Mouse (Mus musculus): ENCODE measurements around the gene Fads3.
A peak's percentile ranks its signal among the peaks of the same experiment; 100 is the strongest.

Gene Fads3

GRCm38 (mm10) chr19:10070186-10070980 lies 29.0 kb downstream of the Fads3 start:
- no peak for DNase-seq (ENCODE audit: low spot score)

- no peak for DNase-seq (ENCODE audit: low spot score)
Observed at GRCm38 (mm10) chr19:10071166-10071565, 29.8 kb downstream of the Fads3 start.

GRCm38 (mm10) chr19:10071892-10072291 lies 30.5 kb downstream of the Fads3 start:
- DNase-seq (ENCODE audit: low spot score): no peak

GRCm38 (mm10) chr19:10073145-10073544 lies 31.8 kb downstream of the Fads3 start:
- DNase-seq (ENCODE audit: low spot score): no peak

- DNase-seq (ENCODE audit: low spot score): no peak
Observed at GRCm38 (mm10) chr19:10078392-10078791, 37.0 kb downstream of the Fads3 start.

- DNase-seq (ENCODE audit: low spot score): no peak
Observed at GRCm38 (mm10) chr19:10080384-10080783, 39.0 kb downstream of the Fads3 start.

- DNase-seq (ENCODE audit: low spot score): no peak
Observed at GRCm38 (mm10) chr19:10082105-10082504, 40.7 kb downstream of the Fads3 start.

- DNase-seq (ENCODE audit: low spot score): no peak
Observed at GRCm38 (mm10) chr19:10085454-10085853, 44.1 kb downstream of the Fads3 start.

GRCm38 (mm10) chr19:10086976-10087375 lies 45.6 kb downstream of the Fads3 start:
- DNase-seq (ENCODE audit: low spot score): no peak

- DNase-seq (ENCODE audit: low spot score): no peak
Observed at GRCm38 (mm10) chr19:10093829-10094228, 52.5 kb downstream of the Fads3 start.

GRCm38 (mm10) chr19:10094695-10095094 lies 53.3 kb downstream of the Fads3 start:
- no peak for DNase-seq (ENCODE audit: low spot score)

- no peak for DNase-seq (ENCODE audit: low spot score)
Observed at GRCm38 (mm10) chr19:10096371-10096876, 55.1 kb downstream of the Fads3 start.

GRCm38 (mm10) chr19:10097826-10098225 lies 56.5 kb downstream of the Fads3 start:
- DNase-seq (ENCODE audit: low spot score): no peak

GRCm38 (mm10) chr19:10100631-10101071 lies 59.3 kb downstream of the Fads3 start:
- DNase-seq (ENCODE audit: low spot score): peak; percentile 83

- DNase-seq (ENCODE audit: low spot score): peak; percentile 80
Observed at GRCm38 (mm10) chr19:10101341-10102053, 60.1 kb downstream of the Fads3 start, which contains the start of gene Fads2. Gene Fads2 (minus strand): TSS chr19:10101746.

GRCm38 (mm10) chr19:10102054-10102700 lies 60.8 kb downstream of the Fads3 start:
- no peak for DNase-seq (ENCODE audit: low spot score)

GRCm38 (mm10) chr19:10104234-10104633 lies 62.9 kb downstream of the Fads3 start:
- no peak for DNase-seq (ENCODE audit: low spot score)

GRCm38 (mm10) chr19:10105034-10105493 lies 63.7 kb downstream of the Fads3 start:
- DNase-seq (ENCODE audit: low spot score): no peak

GRCm38 (mm10) chr19:10106634-10107033 lies 65.3 kb downstream of the Fads3 start:
- no peak for DNase-seq (ENCODE audit: low spot score)

GRCm38 (mm10) chr19:10107051-10107611 lies 65.8 kb downstream of the Fads3 start:
- no peak for DNase-seq (ENCODE audit: low spot score)

GRCm38 (mm10) chr19:10108129-10108528 lies 66.8 kb downstream of the Fads3 start:
- DNase-seq (ENCODE audit: low spot score): no peak

GRCm38 (mm10) chr19:10108666-10109065 lies 67.3 kb downstream of the Fads3 start:
- DNase-seq (ENCODE audit: low spot score): no peak
